Mouse (Mus musculus) embryo, embryonic 10 days (tissue): ENCODE data around the gene Rnf150.

Source experiments
- DNase-seq: peaks from one replicate; pipeline ENCODE4 v3.0.0-alpha.2; 2015; ENCODE audit warnings: low spot score

Rnf150 gene

GRCm38 (mm10) chr8:82889062-82889720, 26.0 kb downstream of the Rnf150 start:
- DNase-seq, result no peak

- DNase-seq, result no peak
Observed at GRCm38 (mm10) chr8:82895091-82895490, 31.9 kb downstream of the Rnf150 start.

- no peak for DNase-seq
Observed at GRCm38 (mm10) chr8:82896796-82897195, 33.6 kb downstream of the Rnf150 start.

- DNase-seq, result no peak
Observed at GRCm38 (mm10) chr8:82897628-82898458, 34.7 kb downstream of the Rnf150 start.

GRCm38 (mm10) chr8:82898459-82898841, 35.3 kb downstream of the Rnf150 start:
- no peak for DNase-seq

- DNase-seq, result no peak
Observed at GRCm38 (mm10) chr8:82900958-82901357, 37.8 kb downstream of the Rnf150 start.

- no peak for DNase-seq
Observed at GRCm38 (mm10) chr8:82901549-82902138, 38.5 kb downstream of the Rnf150 start.

- peak; percentile 13 for DNase-seq
Observed at GRCm38 (mm10) chr8:82903497-82903896, 40.3 kb downstream of the Rnf150 start.

- DNase-seq, result no peak
Observed at GRCm38 (mm10) chr8:82907271-82907670, 44.1 kb downstream of the Rnf150 start.

- DNase-seq, result no peak
Observed at GRCm38 (mm10) chr8:82911436-82911835, 48.3 kb downstream of the Rnf150 start.

- no peak for DNase-seq
Observed at GRCm38 (mm10) chr8:82912282-82912681, 49.1 kb downstream of the Rnf150 start.

GRCm38 (mm10) chr8:82914543-82914942, 51.4 kb downstream of the Rnf150 start:
- DNase-seq, result no peak

- DNase-seq, result no peak
Observed at GRCm38 (mm10) chr8:82916851-82917539, 53.8 kb downstream of the Rnf150 start.

GRCm38 (mm10) chr8:82917540-82918316, 54.6 kb downstream of the Rnf150 start:
- DNase-seq, result no peak

- DNase-seq, result no peak
Observed at GRCm38 (mm10) chr8:82919676-82920075, 56.5 kb downstream of the Rnf150 start.

GRCm38 (mm10) chr8:82920124-82920523, 57.0 kb downstream of the Rnf150 start:
- DNase-seq, result peak; percentile 11

- no peak for DNase-seq
Observed at GRCm38 (mm10) chr8:82925286-82925685, 62.1 kb downstream of the Rnf150 start.

GRCm38 (mm10) chr8:82926518-82926917, 63.4 kb downstream of the Rnf150 start:
- no peak for DNase-seq

GRCm38 (mm10) chr8:82931554-82931953, 68.4 kb downstream of the Rnf150 start:
- no peak for DNase-seq

- no peak for DNase-seq
Observed at GRCm38 (mm10) chr8:82936162-82936561, 73.0 kb downstream of the Rnf150 start.

- DNase-seq, result no peak
Observed at GRCm38 (mm10) chr8:82936866-82937265, 73.7 kb downstream of the Rnf150 start.

GRCm38 (mm10) chr8:82939912-82940311, 76.8 kb downstream of the Rnf150 start:
- no peak for DNase-seq
